Mouse (Mus musculus): ENCODE data around the gene Gm4737. TPM values are rescaled to one million over a fixed set of nuclear protein-coding genes. Genes with fewer than 3 reads are reported as not detected.
"Not testable (repeated sequence)": the region's sequence is repeated elsewhere in the genome, so short reads cannot be mapped to it uniquely, and the experiment has no call there.

Gene Gm4737
- 3.2 and 3.9 TPM in 2 replicates for polyA plus RNA-seq (2012; rRNA removed)

- DNase-seq; H3K27ac ChIP-seq (ENCODE audit: insufficient read depth, low read length); H3K4me1 ChIP-seq (ENCODE audit: control insufficient read depth, insufficient read depth, low read length); H3K27me3 ChIP-seq (ENCODE audit: control insufficient read depth, insufficient read depth, low read length); H3K4me3 ChIP-seq (replicated peaks; ENCODE audit: insufficient read depth, low read depth, low read length): not testable (repeated sequence)
- 98% methylated on average over 12 of the region's 16 CpGs for WGBS
Observed at GRCm38 (mm10) chr16:46154832-46155231, at the start of gene Gm4737. Gene Gm4737 (minus strand): TSS chr16:46155077.

DNA sequence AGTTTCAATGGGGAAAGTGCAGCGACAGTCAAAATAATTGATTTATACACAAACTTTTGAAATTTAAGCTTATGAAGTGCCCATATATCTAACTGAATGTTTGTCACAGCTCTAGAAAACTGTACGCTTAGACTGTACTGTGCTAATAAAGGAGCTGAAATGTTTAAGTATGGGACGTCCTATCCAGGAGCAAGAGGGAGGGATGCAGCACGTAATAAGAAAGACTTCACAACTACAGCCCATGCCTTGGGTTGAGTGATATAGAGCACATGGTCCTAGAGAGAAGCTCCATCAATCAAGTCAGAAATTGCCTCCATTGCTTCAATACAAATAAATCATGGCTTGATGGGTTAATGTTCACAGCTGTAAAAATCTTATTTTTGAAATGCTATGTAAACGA, 40.9 kb upstream of the Gm4737 start:
- WGBS, result 97% methylated on average over 5 of the region's 5 CpGs
- no peak for DNase-seq
- no peaks in the 10 kb centered on the region for H3K4me1 ChIP-seq (ENCODE audit: control insufficient read depth, insufficient read depth, low read length)
- TF ChIP-seq CTCF (IDR thresholded peaks at IDR 0.05; ENCODE audit: borderline replicate concordance, insufficient read depth, low read depth, low read length) (no peak), POLR2A (IDR thresholded peaks at IDR 0.05; ENCODE audit: borderline replicate concordance, insufficient read depth, low read length) (no peak)
- H3K27ac ChIP-seq (ENCODE audit: insufficient read depth, low read length), result no peak overlapping the region
- no peaks in the 10 kb centered on the region for H3K27me3 ChIP-seq (ENCODE audit: control insufficient read depth, insufficient read depth, low read length)
- H3K4me3 ChIP-seq (replicated peaks; ENCODE audit: insufficient read depth, low read depth, low read length), result no peak overlapping the region

- Histone ChIP-seq H3K27me3 (ENCODE audit: control insufficient read depth, insufficient read depth, low read length) (no peaks in the 10 kb centered on the region), H3K4me3 (replicated peaks; ENCODE audit: insufficient read depth, low read depth, low read length) (no peak overlapping the region), H3K4me1 (ENCODE audit: control insufficient read depth, insufficient read depth, low read length) (no peaks in the 10 kb centered on the region), H3K27ac (ENCODE audit: insufficient read depth, low read length) (no peak overlapping the region)
- DNase-seq, result no peak
- WGBS, result 77% methylated on average over 5 of the region's 5 CpGs
- TF ChIP-seq CTCF (IDR thresholded peaks at IDR 0.05; ENCODE audit: borderline replicate concordance, insufficient read depth, low read depth, low read length), result no peak
- no peak for TF ChIP-seq POLR2A (IDR thresholded peaks at IDR 0.05; ENCODE audit: borderline replicate concordance, insufficient read depth, low read length)
Observed at GRCm38 (mm10) chr16:46183096-46183495, 28.2 kb upstream of the Gm4737 start.

DNA sequence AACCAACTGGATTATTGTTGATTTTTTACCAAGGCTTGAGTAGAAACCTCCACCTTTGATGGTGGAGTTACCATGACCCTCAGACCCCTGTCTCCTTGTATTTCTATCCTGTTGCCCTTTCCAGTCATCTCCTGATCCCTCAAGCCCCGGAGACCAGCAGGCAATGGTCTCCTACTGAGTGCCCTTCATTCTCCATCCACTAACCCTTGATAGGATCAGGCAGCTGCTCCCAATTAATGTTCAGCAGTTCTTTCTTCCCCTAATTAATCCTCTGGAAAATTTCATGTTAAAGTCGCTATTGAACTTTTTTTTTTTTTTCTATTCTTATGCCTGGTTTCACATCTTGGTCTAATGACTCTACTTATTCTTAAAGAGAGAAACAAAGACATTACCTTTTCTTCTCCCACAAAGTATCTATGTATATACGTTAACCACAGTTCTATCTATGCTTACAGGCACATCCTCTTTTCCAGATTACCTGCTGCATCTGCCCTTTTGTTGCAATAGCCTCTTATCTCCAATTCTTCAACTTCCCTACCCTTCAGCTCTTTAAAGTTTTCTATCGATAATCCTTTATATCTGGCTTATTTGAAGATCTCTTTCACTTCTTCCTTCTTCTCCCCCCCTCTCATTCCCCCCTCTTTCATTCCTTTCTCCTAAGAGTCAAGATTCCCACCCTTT, 23.4 kb upstream of the Gm4737 start:
- TF ChIP-seq CTCF (IDR thresholded peaks at IDR 0.05; ENCODE audit: borderline replicate concordance, insufficient read depth, low read depth, low read length), result no peak
- no peak for TF ChIP-seq POLR2A (IDR thresholded peaks at IDR 0.05; ENCODE audit: borderline replicate concordance, insufficient read depth, low read length)
- Histone ChIP-seq H3K4me3 (replicated peaks; ENCODE audit: insufficient read depth, low read depth, low read length) (no peak overlapping the region), H3K4me1 (ENCODE audit: control insufficient read depth, insufficient read depth, low read length) (no peaks in the 10 kb centered on the region), H3K27ac (ENCODE audit: insufficient read depth, low read length) (no peak overlapping the region), H3K27me3 (ENCODE audit: control insufficient read depth, insufficient read depth, low read length) (no peaks in the 10 kb centered on the region)
- DNase-seq, result no peak
- 63% methylated on average over 4 of the region's 4 CpGs for WGBS

GRCm38 (mm10) chr16:46173039-46173438, 18.2 kb upstream of the Gm4737 start:
- no peak for DNase-seq
- Histone ChIP-seq H3K4me3 (replicated peaks; ENCODE audit: insufficient read depth, low read depth, low read length) (no peak overlapping the region), H3K4me1 (ENCODE audit: control insufficient read depth, insufficient read depth, low read length) (no peaks in the 10 kb centered on the region), H3K27me3 (ENCODE audit: control insufficient read depth, insufficient read depth, low read length) (no peaks in the 10 kb centered on the region), H3K27ac (ENCODE audit: insufficient read depth, low read length) (no peak overlapping the region)
- TF ChIP-seq POLR2A (IDR thresholded peaks at IDR 0.05; ENCODE audit: borderline replicate concordance, insufficient read depth, low read length), result no peak
- TF ChIP-seq CTCF (IDR thresholded peaks at IDR 0.05; ENCODE audit: borderline replicate concordance, insufficient read depth, low read depth, low read length), result no peak

DNA sequence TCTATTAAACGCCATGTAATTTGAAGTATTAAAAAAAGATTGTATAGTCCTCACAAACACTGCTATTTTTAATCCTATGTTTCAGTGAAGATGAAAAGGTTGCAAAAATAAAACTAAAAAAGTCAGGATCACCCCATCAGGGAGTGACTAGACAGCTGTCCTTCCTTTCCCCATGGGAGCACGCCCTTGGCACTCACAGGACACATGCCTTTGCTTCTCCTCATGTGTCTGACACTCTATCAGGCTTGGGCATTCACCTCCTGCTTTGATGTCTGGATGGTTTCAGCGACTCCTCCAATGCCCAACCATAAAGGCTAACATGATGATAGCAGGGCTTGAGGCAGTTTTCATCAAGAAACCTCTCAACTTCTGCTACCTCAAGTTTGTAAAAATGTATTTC, 12.1 kb upstream of the Gm4737 start:
- Histone ChIP-seq H3K27ac (ENCODE audit: insufficient read depth, low read length) (no peak overlapping the region), H3K4me1 (ENCODE audit: control insufficient read depth, insufficient read depth, low read length) (no peaks in the 10 kb centered on the region), H3K4me3 (replicated peaks; ENCODE audit: insufficient read depth, low read depth, low read length) (no peak overlapping the region), H3K27me3 (ENCODE audit: control insufficient read depth, insufficient read depth, low read length) (no peaks in the 10 kb centered on the region)
- TF ChIP-seq CTCF (IDR thresholded peaks at IDR 0.05; ENCODE audit: borderline replicate concordance, insufficient read depth, low read depth, low read length), result no peak
- no peak for TF ChIP-seq POLR2A (IDR thresholded peaks at IDR 0.05; ENCODE audit: borderline replicate concordance, insufficient read depth, low read length)
- WGBS, result 61% methylated on average over 3 of the region's 3 CpGs
- no peak for DNase-seq

GRCm38 (mm10) chr16:46165305-46165704, 10.4 kb upstream of the Gm4737 start:
- no peaks in the 10 kb centered on the region for H3K4me1 ChIP-seq (ENCODE audit: control insufficient read depth, insufficient read depth, low read length)
- H3K27ac ChIP-seq (ENCODE audit: insufficient read depth, low read length), result no peak overlapping the region
- H3K4me3 ChIP-seq (replicated peaks; ENCODE audit: insufficient read depth, low read depth, low read length), result no peak overlapping the region
- TF ChIP-seq POLR2A (IDR thresholded peaks at IDR 0.05; ENCODE audit: borderline replicate concordance, insufficient read depth, low read length), result no peak
- TF ChIP-seq CTCF (IDR thresholded peaks at IDR 0.05; ENCODE audit: borderline replicate concordance, insufficient read depth, low read depth, low read length), result no peak
- no peak for DNase-seq
- 37% methylated on average over 4 of the region's 4 CpGs for WGBS
- no peaks in the 10 kb centered on the region for H3K27me3 ChIP-seq (ENCODE audit: control insufficient read depth, insufficient read depth, low read length)

GRCm38 (mm10) chr16:46151141-46151540, 3.7 kb downstream of the Gm4737 start:
- H3K4me1 ChIP-seq (ENCODE audit: control insufficient read depth, insufficient read depth, low read length), result no peaks in the 10 kb centered on the region
- H3K27me3 ChIP-seq (ENCODE audit: control insufficient read depth, insufficient read depth, low read length), result no peaks in the 10 kb centered on the region
- no peak for DNase-seq
- no peak overlapping the region for H3K4me3 ChIP-seq (replicated peaks; ENCODE audit: insufficient read depth, low read depth, low read length)
- H3K27ac ChIP-seq (ENCODE audit: insufficient read depth, low read length), result no peak overlapping the region
- TF ChIP-seq CTCF (IDR thresholded peaks at IDR 0.05; ENCODE audit: borderline replicate concordance, insufficient read depth, low read depth, low read length), result no peak
